Mouse (Mus musculus) hindbrain, embryonic 14.5 days (tissue): Measurements from ENCODE around the gene Theg. TPM values are rescaled to one million over a fixed set of nuclear protein-coding genes. Genes with fewer than 3 reads are reported as not detected.
A peak's percentile ranks its signal among the peaks of the same experiment; 100 is the strongest.

ENCODE experiments used
- ATAC-seq: fragments of 200-750 bp; cut with Nextera tagmentation; 2 replicates; pipeline ENCODE4 v1.8.0; 2017; ENCODE audit warnings: moderate number of reproducible peaks, mild to moderate bottlenecking, moderate TSS enrichment, moderate library complexity; ENCODE audit not compliant: low FRiP score
- DNase-seq: peaks from one replicate; pipeline ENCODE4 v3.0.0-alpha.2; 2015; ENCODE audit warnings: low spot score
- H3K27ac ChIP-seq: fragments of 300-500 bp; sonication (generic); 2 replicates; pipeline ENCODE4 v1.5.1; 2014; ENCODE audit warnings: mild to moderate bottlenecking, moderate library complexity
- H3K27me3 ChIP-seq: fragments of 300-500 bp; sonication (generic); 2 replicates; pipeline ENCODE4 v1.6.1; 2014; ENCODE audit warnings: mild to moderate bottlenecking, low read length, mixed read lengths; ENCODE audit not compliant: control insufficient read depth, insufficient read depth
- H3K36me3 ChIP-seq: fragments of 300-500 bp; sonication (generic); replicated peaks from 2 replicates; pipeline ENCODE4 v1.6.1; 2014; ENCODE audit not compliant: control insufficient read depth, insufficient read depth
- H3K4me1 ChIP-seq: fragments of 300-500 bp; sonication (generic); replicated peaks from 2 replicates; pipeline ENCODE4 v1.6.1; 2014; ENCODE audit warnings: antibody characterized with exemption, low read length, mixed read lengths; ENCODE audit not compliant: control insufficient read depth, insufficient read depth
- H3K4me2 ChIP-seq: fragments of 300-500 bp; sonication (generic); replicated peaks from 2 replicates; pipeline ENCODE4 v1.6.1; 2014; ENCODE audit warnings: mild to moderate bottlenecking, moderate library complexity
- H3K4me3 ChIP-seq: fragments of 300-500 bp; sonication (generic); replicated peaks from 2 replicates; pipeline ENCODE4 v1.5.1; 2014; ENCODE audit warnings: mild to moderate bottlenecking, low read length
- H3K9ac ChIP-seq: fragments of 300-500 bp; sonication (generic); 2 replicates; pipeline ENCODE4 v1.6.1; 2014
- H3K9me3 ChIP-seq: fragments of 300-500 bp; sonication (generic); 2 replicates; pipeline ENCODE4 v1.6.1; 2016; ENCODE audit warnings: low read length; ENCODE audit not compliant: control insufficient read depth
- WGBS: fragments of 180-500 bp; shearing (Covaris S2); extraction: QIAGEN DNeasy Blood & Tissue Kit; methylation state at CpG from one replicate; pipeline ENCODE4 v1.1.7; 2014; 5-methylcytosine and 5-hydroxymethylcytosine counted together
- polyA plus RNA-seq: library from polyadenylated mRNA; unstranded; fragments of >200 nt; fragmentation: Nextera tagmentation; extraction: Ambion mirVana; gene quantifications from 2 replicates; pipeline ENCODE4 v1.2.1, GENCODE M21; 2014

Gene Theg
- polyA plus RNA-seq, 1 experiment from 2014 or later: not detected

DNA sequence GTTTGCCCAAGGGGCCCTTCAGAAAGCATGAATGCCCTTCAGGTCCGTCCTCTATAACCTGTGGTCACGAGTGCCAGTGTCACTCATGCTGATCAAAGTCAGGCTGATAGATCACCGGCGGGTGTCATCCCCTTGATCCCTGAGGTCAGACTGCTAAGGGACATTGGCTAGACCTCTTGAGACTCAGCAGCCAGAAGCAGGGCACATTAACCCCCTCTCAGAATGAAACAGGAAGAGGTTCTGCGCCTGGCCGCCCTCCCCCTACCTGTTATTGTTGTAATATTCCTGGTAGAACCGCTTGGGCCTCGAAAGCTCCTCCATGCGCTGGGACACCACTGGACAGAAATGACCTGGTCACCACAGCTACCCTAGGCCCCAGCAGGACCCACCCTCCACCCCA lies 2.7 kb downstream of the Theg start:
- ATAC-seq: no peak
- WGBS: 80% methylated on average over 9 of the region's 9 CpGs
- Histone ChIP-seq H3K4me1 (no peaks in the 10 kb centered on the region), H3K4me3 (no peak overlapping the region), H3K27ac (no peak overlapping the region), H3K4me2 (no peak overlapping the region), H3K9me3 (no peaks in the 10 kb centered on the region), H3K9ac (no peak overlapping the region), H3K27me3 (no peaks in the 10 kb centered on the region), H3K36me3 (no peaks in the 10 kb centered on the region)
- DNase-seq: no peak

DNA sequence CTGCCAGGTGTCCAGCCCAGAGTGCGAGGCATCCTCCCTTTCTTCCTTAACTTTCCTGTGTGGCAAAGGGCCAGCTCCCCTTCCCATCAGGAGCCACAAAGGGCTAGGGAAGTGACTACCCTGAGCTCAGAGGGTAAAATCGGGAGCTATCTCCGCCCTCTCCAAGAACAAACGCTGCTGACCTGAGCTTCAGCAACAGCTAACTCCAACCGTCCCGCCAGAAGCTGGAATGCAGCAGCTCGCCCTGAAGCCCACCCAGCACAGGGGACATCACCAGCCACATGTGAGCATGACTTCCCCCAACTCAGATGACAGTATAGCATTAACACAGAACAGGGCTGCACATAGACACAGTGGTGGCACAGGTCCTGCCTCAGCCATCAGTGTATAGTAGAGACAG lies 3.1 kb downstream of the Theg start:
- DNase-seq: no peak
- WGBS: 69% methylated on average over 7 of the region's 7 CpGs

DNA sequence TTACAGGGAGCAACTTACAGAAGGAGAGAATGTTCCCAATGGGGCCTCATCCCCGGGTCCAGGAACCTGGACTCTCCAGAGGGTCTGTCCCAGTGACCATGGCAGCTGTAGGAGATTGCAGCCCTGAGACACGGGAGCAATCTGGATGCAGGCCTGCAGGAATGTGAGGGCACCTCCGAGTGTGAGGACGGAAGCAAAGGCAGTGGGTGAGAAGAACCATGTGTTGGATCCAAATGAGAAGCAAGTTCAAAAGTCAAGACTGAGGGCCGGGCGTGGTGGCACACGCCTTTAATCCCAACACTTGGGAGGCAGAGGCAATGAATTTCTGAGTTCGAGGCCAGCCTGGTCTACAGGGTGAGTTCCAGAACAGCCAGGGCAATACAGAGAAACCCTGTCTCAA lies 5.6 kb downstream of the Theg start:
- Histone ChIP-seq H3K4me1 (no peaks in the 10 kb centered on the region), H3K4me2 (no peak overlapping the region), H3K9ac (no peak overlapping the region), H3K4me3 (no peak overlapping the region), H3K9me3 (no peaks in the 10 kb centered on the region), H3K27me3 (no peaks in the 10 kb centered on the region), H3K36me3 (no peaks in the 10 kb centered on the region), H3K27ac (no peak overlapping the region)
- ATAC-seq (no peak), DNase-seq (no peak)
- WGBS: 90% methylated on average over 8 of the region's 8 CpGs

More for the DNA sequence above, 3.1 kb downstream of the Theg start:
- Histone ChIP-seq H3K27me3 (no peaks in the 10 kb centered on the region), H3K9ac (no peak overlapping the region), H3K4me1 (no peaks in the 10 kb centered on the region), H3K4me3 (no peak overlapping the region), H3K36me3 (no peaks in the 10 kb centered on the region), H3K4me2 (no peak overlapping the region), H3K27ac (no peak overlapping the region), H3K9me3 (no peaks in the 10 kb centered on the region)
- ATAC-seq: no peak

DNA sequence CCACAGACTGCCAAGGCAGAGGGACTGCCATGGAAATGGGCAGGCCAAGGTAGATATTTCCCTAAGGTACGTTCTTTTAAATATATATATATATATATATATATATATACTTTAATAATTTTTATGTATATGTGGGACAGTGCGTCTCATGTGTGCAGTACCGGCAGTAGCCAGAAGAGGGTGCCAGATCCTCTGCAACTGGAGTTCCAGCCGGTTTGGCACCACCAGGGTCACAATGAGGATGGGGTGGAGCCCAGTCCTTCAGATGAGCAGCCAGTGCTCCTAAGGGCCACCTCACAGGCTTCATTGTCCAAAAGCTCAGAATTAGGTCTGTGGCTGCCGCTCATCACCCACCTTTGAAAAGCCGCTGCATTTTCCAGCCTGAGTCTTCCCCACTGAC lies 6.3 kb downstream of the Theg start:
- Histone ChIP-seq H3K9ac (no peak overlapping the region), H3K4me1 (no peaks in the 10 kb centered on the region), H3K4me3 (no peak overlapping the region), H3K4me2 (no peak overlapping the region), H3K27ac (no peak overlapping the region), H3K9me3 (no peaks in the 10 kb centered on the region), H3K36me3 (no peaks in the 10 kb centered on the region), H3K27me3 (no peaks in the 10 kb centered on the region)
- ATAC-seq (no peak), DNase-seq (peak; percentile 48)
- 45% methylated on average over 6 of the region's 6 CpGs for WGBS

DNA sequence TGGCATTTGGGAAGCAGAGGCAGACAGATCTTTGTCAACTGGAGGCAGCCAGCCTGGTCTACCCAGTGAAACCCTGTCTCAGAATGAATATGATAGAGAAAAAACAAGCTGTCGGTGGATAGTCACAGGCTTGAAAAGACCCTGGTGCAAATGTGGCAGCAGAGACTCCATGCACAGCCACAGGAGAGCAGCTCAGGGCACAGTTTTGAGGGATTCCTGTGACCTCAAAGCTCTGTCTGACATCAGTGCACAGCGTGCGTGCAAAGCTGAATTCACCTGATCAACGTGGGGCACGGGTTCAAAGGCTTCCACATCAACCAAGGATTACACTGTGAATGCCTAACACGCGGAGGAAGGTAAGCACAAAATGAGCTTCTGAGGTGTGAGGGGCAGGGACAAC lies 6.8 kb downstream of the Theg start:
- Histone ChIP-seq H3K4me2 (no peak overlapping the region), H3K27ac (no peak overlapping the region), H3K4me3 (no peak overlapping the region), H3K27me3 (no peaks in the 10 kb centered on the region), H3K4me1 (no peaks in the 10 kb centered on the region), H3K36me3 (no peaks in the 10 kb centered on the region), H3K9me3 (no peaks in the 10 kb centered on the region), H3K9ac (no peak overlapping the region)
- ATAC-seq: no peak
- no peak for DNase-seq
- 76% methylated on average over 7 of the region's 7 CpGs for WGBS

DNA sequence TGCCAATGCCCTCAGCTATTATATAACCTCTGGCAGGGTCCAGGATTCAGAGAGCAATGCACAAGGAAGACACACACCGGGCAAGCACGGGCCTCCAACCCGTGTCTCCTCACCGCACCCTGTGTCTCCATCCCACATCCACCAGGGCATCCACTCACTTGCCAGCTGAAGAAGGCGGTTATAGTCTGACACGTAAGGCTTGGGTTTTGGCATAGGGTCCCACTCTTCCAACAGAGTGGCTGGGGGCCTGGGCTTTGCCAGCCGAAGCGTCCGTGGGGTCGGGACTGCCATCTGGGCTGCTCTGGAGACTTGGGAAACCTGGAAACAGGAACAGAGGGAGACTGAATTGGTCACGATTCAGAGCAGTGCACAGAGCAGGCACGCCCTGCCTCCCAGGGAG lies 7.3 kb downstream of the Theg start:
- Histone ChIP-seq H3K9ac (no peak overlapping the region), H3K4me1 (no peaks in the 10 kb centered on the region), H3K27ac (no peak overlapping the region), H3K9me3 (no peaks in the 10 kb centered on the region), H3K36me3 (no peaks in the 10 kb centered on the region), H3K4me2 (no peak overlapping the region), H3K4me3 (no peak overlapping the region), H3K27me3 (no peaks in the 10 kb centered on the region)
- no peak for DNase-seq
- WGBS: 82% methylated on average over 12 of the region's 12 CpGs
- ATAC-seq: no peak

DNA sequence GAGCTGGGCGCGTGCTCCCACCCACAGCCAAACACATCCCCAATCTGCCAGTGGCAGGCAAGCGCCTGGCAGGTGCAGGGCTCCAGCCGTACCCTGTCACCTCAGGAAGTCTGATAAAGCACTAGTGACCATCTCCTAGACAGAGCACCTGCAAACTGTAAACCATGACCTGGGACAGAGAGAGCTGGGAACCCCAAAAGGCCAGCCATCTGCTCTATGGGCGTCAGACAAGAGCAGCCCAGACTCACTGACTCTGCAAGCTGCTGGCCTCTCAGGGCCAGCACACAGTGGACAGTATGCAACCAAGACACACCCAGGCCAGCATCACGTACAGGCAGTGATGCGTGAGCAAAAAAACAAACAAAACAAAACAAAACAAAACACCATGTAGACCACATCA lies 8.2 kb downstream of the Theg start:
- Histone ChIP-seq H3K9me3 (no peaks in the 10 kb centered on the region), H3K9ac (no peak overlapping the region), H3K27ac (no peak overlapping the region), H3K4me1 (no peaks in the 10 kb centered on the region), H3K4me2 (no peak overlapping the region), H3K27me3 (no peaks in the 10 kb centered on the region), H3K36me3 (no peaks in the 10 kb centered on the region), H3K4me3 (no peak overlapping the region)
- 78% methylated on average over 7 of the region's 7 CpGs for WGBS
- no peak for DNase-seq
- no peak for ATAC-seq

DNA sequence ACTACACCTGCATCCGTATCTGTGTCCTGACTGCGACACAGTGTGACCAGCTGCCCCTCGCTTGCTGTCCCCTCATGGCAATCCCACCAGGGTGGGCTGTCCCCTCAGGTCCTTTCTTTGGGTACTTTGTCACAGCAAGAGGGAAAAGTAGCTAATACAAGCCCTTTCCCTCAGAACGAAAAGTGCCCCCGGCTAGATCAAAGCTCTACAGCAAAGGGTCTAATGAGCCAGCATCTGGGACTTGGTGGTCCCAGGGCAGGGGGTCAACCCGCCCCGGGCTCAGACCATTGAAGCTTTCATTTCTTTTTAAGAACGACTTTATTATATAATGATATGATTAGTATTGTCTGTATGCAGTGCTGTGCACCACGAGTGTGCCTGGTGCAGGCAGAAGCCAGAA lies 8.9 kb downstream of the Theg start:
- ATAC-seq (no peak), DNase-seq (no peak)
- 56% methylated on average over 9 of the region's 9 CpGs for WGBS
- H3K9ac ChIP-seq: no peak overlapping the region
- H3K9me3 ChIP-seq: no peaks in the 10 kb centered on the region
- no peaks in the 10 kb centered on the region for H3K36me3 ChIP-seq
- H3K27ac ChIP-seq: no peak overlapping the region
- no peaks in the 10 kb centered on the region for H3K27me3 ChIP-seq
- no peak overlapping the region for H3K4me3 ChIP-seq
- H3K4me1 ChIP-seq: no peaks in the 10 kb centered on the region
- no peak overlapping the region for H3K4me2 ChIP-seq

DNA sequence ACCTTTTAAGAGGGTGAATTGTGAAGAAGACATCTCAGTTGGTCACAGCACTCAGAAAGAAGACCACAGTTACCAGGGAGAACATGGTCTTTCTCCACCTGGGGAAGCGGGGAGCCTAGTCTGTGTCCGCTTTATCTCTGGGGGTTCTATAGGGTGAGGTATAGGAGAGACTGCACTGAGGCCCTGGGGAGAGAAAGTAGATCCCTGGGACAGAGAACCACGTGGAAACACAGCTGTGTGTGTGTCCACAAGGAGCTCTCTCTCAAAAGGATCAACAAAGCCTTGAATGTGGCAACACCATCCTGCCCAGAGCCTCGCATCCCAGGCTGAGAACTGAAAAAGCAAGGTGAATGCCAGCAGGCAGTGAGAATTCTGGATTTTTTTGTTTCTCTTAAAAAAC lies 9.8 kb downstream of the Theg start:
- WGBS: 77% methylated on average over 4 of the region's 4 CpGs
- H3K27ac ChIP-seq: no peak overlapping the region
- no peak overlapping the region for H3K4me2 ChIP-seq
- H3K36me3 ChIP-seq: no peaks in the 10 kb centered on the region
- no peaks in the 10 kb centered on the region for H3K4me1 ChIP-seq
- no peaks in the 10 kb centered on the region for H3K9me3 ChIP-seq
- no peak overlapping the region for H3K9ac ChIP-seq
- no peak for DNase-seq
- no peaks in the 10 kb centered on the region for H3K27me3 ChIP-seq
- ATAC-seq: no peak
- no peak overlapping the region for H3K4me3 ChIP-seq

DNA sequence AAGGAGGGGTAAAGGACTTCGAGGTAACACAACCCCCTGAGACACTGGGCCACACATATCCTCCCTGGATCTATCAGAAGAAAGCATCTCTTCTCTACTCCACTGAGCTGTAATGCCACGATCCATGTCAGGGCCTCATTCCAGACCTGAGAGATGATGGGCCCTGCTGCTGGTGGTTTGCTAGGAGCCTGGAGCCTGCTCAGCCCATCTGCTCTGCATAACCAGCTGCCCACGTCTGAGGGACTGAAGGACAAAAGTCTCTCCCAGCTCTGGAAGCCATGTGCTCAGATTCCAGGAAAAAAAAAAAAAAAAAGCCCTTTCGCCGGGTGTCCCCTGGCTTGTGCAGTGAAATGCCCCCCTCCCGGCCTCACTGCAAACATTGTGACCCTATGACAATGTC lies 11.4 kb downstream of the Theg start:
- Histone ChIP-seq H3K27me3 (no peaks in the 10 kb centered on the region), H3K4me2 (no peak overlapping the region), H3K27ac (no peak overlapping the region), H3K9me3 (no peaks in the 10 kb centered on the region), H3K4me1 (no peaks in the 10 kb centered on the region), H3K4me3 (no peak overlapping the region), H3K9ac (no peak overlapping the region), H3K36me3 (no peaks in the 10 kb centered on the region)
- WGBS: 77% methylated on average over 6 of the region's 6 CpGs
- no peak for DNase-seq
- ATAC-seq: no peak
